Comparison of ENCODE assay signal across 19 mouse cellular contexts in the genomic region with DNA sequence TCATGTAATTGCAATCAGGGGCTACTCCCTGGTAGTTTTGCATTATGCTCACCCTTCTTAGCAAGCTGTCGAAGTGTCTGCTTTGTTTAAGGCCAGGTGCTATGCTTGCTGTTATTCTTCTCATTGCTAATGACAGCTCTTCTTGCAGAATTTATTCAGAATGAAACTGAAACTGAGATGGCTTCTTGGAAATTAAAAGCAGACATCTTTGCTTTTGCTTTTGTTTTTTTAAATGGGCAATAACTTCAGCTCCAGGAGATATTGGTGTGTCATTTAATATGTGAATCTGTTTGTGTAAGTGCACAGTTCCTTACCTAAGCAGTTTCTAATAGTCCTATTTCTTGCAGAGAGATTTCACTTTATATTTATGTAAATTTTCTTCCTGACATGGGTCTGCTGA.
"Had no signal": no experiment of that assay in that cellular context is flagged by ENCODE, and none has a peak within 500 bp of the region (broad histone marks: within the 10 kb centered on the region; RNA-seq: fewer than 3 reads in every experiment).

No protein-coding gene starts in this region.

- H3K27me3 ChIP-seq: limb, embryonic 12.5 days; limb, embryonic 15.5 days; midbrain, embryonic 12.5 days; midbrain, embryonic 15.5 days; neural tube, embryonic 12.5 days had no signal

- ATAC-seq: liver, postnatal 0 days; lung, postnatal 0 days; midbrain, embryonic 15.5 days had no signal

- H3K9me3 ChIP-seq: limb, embryonic 12.5 days; limb, embryonic 15.5 days; midbrain, embryonic 12.5 days; midbrain, embryonic 15.5 days; neural tube, embryonic 12.5 days had no signal

- H3K36me3 ChIP-seq: limb, embryonic 12.5 days; limb, embryonic 15.5 days; midbrain, embryonic 12.5 days; midbrain, embryonic 15.5 days; neural tube, embryonic 12.5 days had no signal

- H3K4me1 ChIP-seq: limb, embryonic 12.5 days; limb, embryonic 15.5 days; midbrain, embryonic 12.5 days; midbrain, embryonic 15.5 days; neural tube, embryonic 12.5 days had no signal

- DNase-seq: kidney, postnatal 14 days; kidney, postnatal 4 days; left cerebral cortex, postnatal 4 days; liver, postnatal 0 days; lung, embryonic 14.5 days; retina, postnatal 1 day; right cerebral cortex, postnatal 25 days; spleen, adult 18-20 months; thymus, adult 2 months; thymus, postnatal 14 days; thymus, postnatal 4 days had no signal

- H3K27ac ChIP-seq: limb, embryonic 12.5 days; limb, embryonic 15.5 days; liver, embryonic 14.5 days; macrophage; midbrain, embryonic 12.5 days; midbrain, embryonic 15.5 days; neural tube, embryonic 12.5 days had no signal

- H3K4me3 ChIP-seq: limb, embryonic 12.5 days; limb, embryonic 15.5 days; midbrain, embryonic 12.5 days; midbrain, embryonic 15.5 days; neural tube, embryonic 12.5 days had no signal
